Mouse (Mus musculus) brain, embryonic 14.5 days (tissue): Measurements from ENCODE around the gene Rab17.

Experiments used
- CTCF ChIP-seq: fragments of 200-500 bp; IDR thresholded peaks from 2 replicates; pipeline ENCODE4 v1.5.1; 2012; ENCODE audit warnings: inconsistent platforms, mild to moderate bottlenecking, moderate library complexity, borderline replicate concordance; ENCODE audit not compliant: insufficient read depth, insufficient read length; ENCODE audit errors: extremely low read depth
- POLR2A ChIP-seq: fragments of 200-500 bp; IDR thresholded peaks from 2 replicates; pipeline ENCODE4 v1.6.1; 2012; ENCODE audit warnings: mild to moderate bottlenecking, inconsistent platforms, borderline replicate concordance; ENCODE audit not compliant: poor library complexity, insufficient read depth, insufficient read length, severe bottlenecking; ENCODE audit errors: extremely low read depth

GRCm38 (mm10) chr1:90969881-90970390 lies 475 bp upstream of the Rab17 start:
- TF ChIP-seq POLR2A (no peak), CTCF (no peak)
